In genomic region chr13:95548291-95548789, GRCm38 (mm10) we compare ENCODE assay signal across 10 mouse cellular contexts. TPM values are rescaled to one million over a fixed set of nuclear protein-coding genes. Genes with fewer than 3 reads are reported as not detected.
DNase-seq lines count a peak whose midpoint lies in the region; ATAC-seq and TF ChIP-seq lines count a peak whose summit lies in the region.
"Had no signal": no experiment of that assay in that cellular context is flagged by ENCODE, and none has a peak within 500 bp of the region (broad histone marks: within the 10 kb centered on the region; RNA-seq: fewer than 3 reads in every experiment).

No protein-coding gene starts in this region.

- TF ChIP-seq EP300 in liver, postnatal 0 days (IDR thresholded peaks at IDR 0.05; ENCODE audit: low read depth) = no peak

- no peak overlapping the region for H3K9ac ChIP-seq in hindbrain, embryonic 12.5 days
- no peak overlapping the region for H3K9ac ChIP-seq in liver, postnatal 0 days (replicated peaks)
- H3K9ac ChIP-seq in neural tube, embryonic 15.5 days (replicated peaks) = no peak overlapping the region
- H3K9ac ChIP-seq: liver, embryonic 14.5 days had no signal

- H3K4me3 ChIP-seq in hindbrain, embryonic 12.5 days = no peak overlapping the region
- no peak overlapping the region for H3K4me3 ChIP-seq in liver, postnatal 0 days (ENCODE audit: low read depth, low read length)
- H3K4me3 ChIP-seq in neural tube, embryonic 15.5 days (replicated peaks) = 0 out of 2 replicates have a peak overlapping the region, but pooled peaks have one; percentile 13

- peak; percentile 14 to 19 for DNase-seq in right cerebral cortex, adult 2 months (ENCODE audit: low spot score in 2 of 2)
- no peak for DNase-seq in right cerebral cortex, adult 18-20 months
- DNase-seq in gastrocnemius, adult 18-20 months (ENCODE audit: low spot score) = peak; percentile 60
- no peak for DNase-seq in liver, postnatal 0 days
- no peak for DNase-seq in layer of hippocampus, adult 8-10 months (ENCODE audit: low spot score in 2 of 2)
- no peak for DNase-seq in adrenal gland, adult 8-10 months

- no peaks in the 10 kb centered on the region for H3K27me3 ChIP-seq in hindbrain, embryonic 12.5 days
- H3K27me3 ChIP-seq in liver, postnatal 0 days (ENCODE audit: insufficient read depth, low read length) = 0 out of 2 replicates have a peak, but pooled peaks cover 12% of the 10 kb centered on the region
- H3K27me3 ChIP-seq in neural tube, embryonic 15.5 days (replicated peaks) = no peaks in the 10 kb centered on the region

- no peaks in the 10 kb centered on the region for H3K9me3 ChIP-seq in hindbrain, embryonic 12.5 days (replicated peaks)
- no peaks in the 10 kb centered on the region for H3K9me3 ChIP-seq in liver, postnatal 0 days (ENCODE audit: low read length)
- no peaks in the 10 kb centered on the region for H3K9me3 ChIP-seq in neural tube, embryonic 15.5 days (replicated peaks)

- H3K4me2 ChIP-seq in hindbrain, embryonic 12.5 days (replicated peaks) = peak overlapping the region; percentile 39
- peak overlapping the region; percentile 34 for H3K4me2 ChIP-seq in liver, postnatal 0 days (ENCODE audit: low read depth, low read length)
- H3K4me2 ChIP-seq in neural tube, embryonic 15.5 days = peak overlapping the region; percentile 47

- WGBS in hindbrain, embryonic 12.5 days = 20% methylated on average over 20 of the region's 20 CpGs
- 24% methylated on average over 20 of the region's 20 CpGs for WGBS in liver, postnatal 0 days (ENCODE audit: insufficient replicate concordance)
- WGBS in neural tube, embryonic 15.5 days = 13% methylated on average over 20 of the region's 20 CpGs

- ATAC-seq in hindbrain, embryonic 12.5 days (ENCODE audit: low FRiP score) = no peak
- no peak for ATAC-seq in liver, postnatal 0 days
- ATAC-seq in neural tube, embryonic 15.5 days (ENCODE audit: low FRiP score) = peak; percentile 36; the same call in 1 of the 2 replicates

- H3K36me3 ChIP-seq in hindbrain, embryonic 12.5 days = no peaks in the 10 kb centered on the region
- no peaks in the 10 kb centered on the region for H3K36me3 ChIP-seq in liver, postnatal 0 days (replicated peaks; ENCODE audit: insufficient read depth, low read length)
- H3K36me3 ChIP-seq in neural tube, embryonic 15.5 days = no peaks in the 10 kb centered on the region

- TF ChIP-seq CTCF in liver, postnatal 0 days (IDR thresholded peaks at IDR 0.05; ENCODE audit: low read depth) = no peak

- peak overlapping the region; percentile 49 for H3K27ac ChIP-seq in hindbrain, embryonic 12.5 days
- H3K27ac ChIP-seq in liver, postnatal 0 days (ENCODE audit: low read depth) = no peak overlapping the region
- H3K27ac ChIP-seq in neural tube, embryonic 15.5 days (replicated peaks) = no peak overlapping the region
- H3K27ac ChIP-seq: liver, embryonic 14.5 days had no signal

- peaks cover 30% of the 10 kb centered on the region for H3K4me1 ChIP-seq in hindbrain, embryonic 12.5 days
- no peaks in the 10 kb centered on the region for H3K4me1 ChIP-seq in liver, postnatal 0 days (ENCODE audit: insufficient read depth)
- H3K4me1 ChIP-seq in neural tube, embryonic 15.5 days = peaks cover 22% of the 10 kb centered on the region

RNA-seq across cellular contexts. Expression of gene F2rl1, which starts 23.3 kb away (rescaled TPM):
- 1 to 10 TPM in 1 of 2 experiments, under 1 TPM in 1; 0.30 to 1.7 TPM for total RNA-seq in gastrocnemius, adult 18-20 months (2021)
- 0.21 and 0.25 TPM in 2 replicates for polyA plus RNA-seq in hindbrain, embryonic 12.5 days (2016; fragmentation: Nextera tagmentation; extraction: Ambion mirVana)
- 0.20 and 0.31 TPM in 2 replicates for polyA plus RNA-seq in liver, postnatal 0 days (2015; fragmentation: Nextera tagmentation; extraction: Ambion mirVana)
- 0.13 and 1.8 TPM in 2 replicates for polyA plus RNA-seq in neural tube, embryonic 15.5 days (2015; fragmentation: Nextera tagmentation; extraction: Ambion mirVana)
- under 1 TPM in 3 of 4 experiments, not detected in 1; 0.26 to 0.32 (median 0.29) TPM for total RNA-seq in layer of hippocampus, adult 8-10 months (2022)
- under 1 TPM in 3 of 4 experiments, not detected in 1; 0.10 to 0.17 (median 0.15) TPM for total RNA-seq in adrenal gland, adult 8-10 months (2022)
- total RNA-seq: MEL had no signal

Comparison
In these comparisons a context has a peak if more than half of its experiments do, and no peak if none do; other contexts are left out.
1. DNase-seq: peak in right cerebral cortex, adult 2 months (2 of 2) and gastrocnemius, adult 18-20 months (single experiment); none in right cerebral cortex, adult 18-20 months (single experiment), liver, postnatal 0 days (single experiment), layer of hippocampus, adult 8-10 months (0 of 2) and adrenal gland, adult 8-10 months (single experiment).
2. Peak in every context shown above with its lines, with median percentiles within 50 percentile points of each other: H3K4me2 ChIP-seq.